Mouse (Mus musculus): ENCODE measurements around the gene Ezr.

Ezr gene

GRCm38 (mm10) chr17:6768301-6768788 is 14.2 kb downstream of the Ezr start:
- no peak for DNase-seq (ENCODE audit: low spot score)

DNA sequence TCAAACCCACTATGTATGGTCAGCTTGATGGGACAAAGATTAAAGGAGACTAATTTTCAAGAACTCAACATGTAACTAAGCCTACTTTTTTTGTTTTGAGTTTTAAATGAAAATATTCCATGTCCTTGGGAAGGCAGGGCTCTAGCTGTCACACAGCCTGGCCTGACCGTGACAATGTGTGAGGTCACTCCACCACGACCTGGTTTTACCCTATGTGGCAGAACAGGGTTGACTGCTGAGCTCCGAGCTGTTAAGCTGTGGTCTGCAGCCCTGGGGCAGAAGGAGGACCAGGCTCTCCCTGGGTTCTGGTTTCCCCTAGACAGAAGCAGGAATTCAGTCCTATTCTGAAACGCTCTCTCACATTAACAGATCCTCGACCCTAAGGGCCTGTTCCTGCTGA is 14.8 kb downstream of the Ezr start:
- DNase-seq (ENCODE audit: low spot score): no peak

- DNase-seq (ENCODE audit: low spot score): no peak
Observed at GRCm38 (mm10) chr17:6766823-6767222, 15.8 kb downstream of the Ezr start.

DNA sequence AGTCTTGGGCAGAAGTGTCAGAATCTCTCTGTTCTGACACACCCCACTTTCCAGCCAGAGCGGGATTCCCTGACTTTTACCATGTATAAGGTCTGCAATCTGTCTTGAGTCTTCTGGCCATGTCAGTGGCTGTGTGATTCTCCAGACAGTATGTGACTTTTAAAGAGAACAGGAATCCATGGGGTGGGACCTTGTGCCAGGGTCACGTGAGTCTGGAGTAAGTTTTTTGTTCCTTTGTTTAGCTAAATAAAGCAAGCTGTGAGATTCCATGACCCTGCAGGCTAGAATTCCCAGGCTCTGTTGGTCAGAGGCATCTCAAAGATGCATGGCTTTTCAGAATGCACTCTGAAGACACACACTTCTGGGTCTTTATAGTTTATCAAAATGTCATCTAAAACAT is 16.7 kb downstream of the Ezr start:
- DNase-seq (ENCODE audit: low spot score): no peak

GRCm38 (mm10) chr17:6764730-6765129 is 17.9 kb downstream of the Ezr start:
- DNase-seq (ENCODE audit: low spot score): no peak

DNA sequence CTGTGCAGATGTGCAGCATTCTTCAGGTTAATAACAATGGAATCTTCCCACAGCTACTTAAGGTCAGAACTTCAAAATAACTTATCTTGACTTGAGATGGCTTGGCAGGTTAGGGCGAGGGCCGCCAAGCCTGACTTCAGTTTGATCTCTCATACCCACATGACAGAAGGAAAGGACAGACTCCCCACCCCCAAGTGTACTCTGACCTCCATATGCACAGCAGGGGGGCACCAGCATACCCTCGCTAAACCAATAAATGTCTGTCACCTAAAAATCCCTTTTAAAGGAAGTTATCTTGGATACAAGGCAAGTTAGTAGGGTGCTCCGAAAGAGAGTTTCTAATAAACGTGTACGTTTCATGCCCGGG is 18.4 kb downstream of the Ezr start:
- no peak for DNase-seq (ENCODE audit: low spot score)

GRCm38 (mm10) chr17:6763513-6764226 is 18.9 kb downstream of the Ezr start:
- DNase-seq (ENCODE audit: low spot score): no peak

DNA sequence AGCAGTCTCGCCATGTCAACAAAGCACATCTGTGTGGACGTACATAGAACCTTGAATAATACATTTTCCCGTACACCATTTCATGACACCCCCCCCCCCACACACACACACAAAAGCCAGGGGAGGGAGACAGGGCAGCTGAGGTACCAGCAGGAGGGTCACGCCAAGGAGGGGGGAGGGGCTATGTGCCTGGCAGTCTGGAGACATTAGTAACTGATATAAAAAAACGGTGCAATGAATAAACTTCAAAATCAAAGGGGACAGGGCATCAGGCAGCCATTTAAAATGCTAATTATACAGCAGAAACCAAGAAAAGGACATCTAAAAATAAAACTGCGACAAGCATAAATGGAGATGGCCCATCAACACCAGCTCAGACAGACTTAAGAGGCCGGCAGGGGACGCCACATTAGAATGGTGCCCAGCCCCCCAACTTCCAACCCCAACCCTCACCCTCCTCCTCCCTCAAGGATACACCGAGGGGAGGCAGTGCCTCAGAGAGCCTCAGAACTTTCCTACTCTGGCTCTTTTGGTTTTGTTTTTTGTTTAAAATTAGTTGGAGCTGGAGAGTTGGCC is 22.8 kb downstream of the Ezr start:
- no peak for DNase-seq (ENCODE audit: low spot score)

DNA sequence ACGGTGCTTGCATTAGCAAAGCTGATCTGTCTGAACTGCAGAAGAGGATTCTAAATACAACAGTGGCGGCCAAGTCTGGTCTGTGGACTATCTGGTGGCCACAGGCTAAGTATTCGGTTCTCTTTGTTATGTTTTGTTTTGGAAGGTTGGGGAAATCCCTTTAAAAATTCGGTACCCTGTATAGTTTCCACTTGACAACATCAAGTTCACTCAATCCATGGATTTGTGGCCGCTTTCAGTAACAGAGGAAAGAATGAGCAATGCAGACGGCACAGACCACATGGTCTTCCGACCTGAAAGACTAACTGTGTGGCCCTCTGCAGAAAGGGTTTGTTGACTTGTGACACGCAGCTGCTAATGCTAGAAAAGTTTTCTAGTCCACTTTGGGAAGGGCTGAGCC is 23.7 kb downstream of the Ezr start:
- DNase-seq (ENCODE audit: low spot score): no peak

DNA sequence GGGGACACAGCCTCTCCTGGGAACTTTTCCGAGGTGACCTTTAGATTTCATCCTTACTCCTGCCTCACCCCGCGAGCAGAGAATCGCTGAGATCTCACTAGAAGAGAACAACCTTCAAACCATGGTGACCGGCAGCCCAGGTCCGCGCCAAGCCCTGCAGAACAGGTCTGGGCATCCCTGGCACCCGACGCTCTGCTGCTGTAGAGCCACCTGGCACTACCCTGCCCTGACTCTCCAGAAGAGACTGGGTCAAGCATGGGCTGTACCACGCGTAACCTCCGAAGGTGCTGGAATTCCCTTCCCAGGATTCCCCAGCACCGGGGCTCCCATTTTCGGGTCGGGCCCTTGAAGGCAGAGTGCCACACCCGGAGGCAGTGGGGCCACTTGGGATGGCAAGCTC is 24.7 kb downstream of the Ezr start:
- no peak for DNase-seq (ENCODE audit: low spot score)

DNA sequence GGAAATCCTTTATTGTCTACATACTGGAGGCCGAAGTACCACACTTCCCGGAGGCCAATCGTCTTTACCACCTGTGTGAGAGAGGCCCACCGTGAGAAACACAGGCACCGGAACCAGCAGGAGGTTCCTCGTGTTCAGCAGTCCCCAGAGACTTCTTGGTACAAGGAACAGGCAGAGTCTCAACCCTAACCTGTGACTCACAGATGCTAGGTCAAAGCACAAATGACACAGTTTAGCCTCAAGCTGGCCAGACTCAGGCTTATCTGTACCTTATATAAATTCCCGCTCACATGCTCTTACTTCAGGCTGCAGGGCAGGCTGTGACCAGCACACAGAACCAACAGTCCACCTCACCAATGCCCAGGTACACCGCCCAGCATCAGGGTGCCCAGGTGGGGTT is 26.7 kb downstream of the Ezr start:
- no peak for DNase-seq (ENCODE audit: low spot score)

- DNase-seq (ENCODE audit: low spot score): no peak
Observed at GRCm38 (mm10) chr17:6755176-6755575, 27.4 kb downstream of the Ezr start.

DNA sequence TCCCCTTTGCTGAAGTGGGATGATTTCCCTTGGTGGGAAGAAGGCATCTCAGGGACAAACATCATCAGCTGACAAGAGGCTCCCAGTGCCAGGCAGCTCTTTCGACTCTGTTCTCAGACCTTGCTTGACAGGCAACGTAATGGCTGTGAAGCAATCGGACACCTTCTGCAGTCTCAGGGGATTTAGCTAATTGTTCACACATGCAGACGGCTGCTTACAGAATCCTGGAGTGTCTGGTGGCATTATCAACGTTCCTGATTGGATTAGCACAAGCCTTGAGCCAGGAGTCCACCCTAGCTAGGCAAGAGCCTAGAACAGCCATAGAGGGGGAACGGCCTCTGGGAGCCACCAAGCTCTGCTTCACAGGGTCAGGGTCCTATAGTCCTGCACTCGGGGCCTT is 30.2 kb downstream of the Ezr start:
- DNase-seq (ENCODE audit: low spot score): no peak

- DNase-seq (ENCODE audit: low spot score): no peak
Observed at GRCm38 (mm10) chr17:6751221-6751859, 31.2 kb downstream of the Ezr start.

DNA sequence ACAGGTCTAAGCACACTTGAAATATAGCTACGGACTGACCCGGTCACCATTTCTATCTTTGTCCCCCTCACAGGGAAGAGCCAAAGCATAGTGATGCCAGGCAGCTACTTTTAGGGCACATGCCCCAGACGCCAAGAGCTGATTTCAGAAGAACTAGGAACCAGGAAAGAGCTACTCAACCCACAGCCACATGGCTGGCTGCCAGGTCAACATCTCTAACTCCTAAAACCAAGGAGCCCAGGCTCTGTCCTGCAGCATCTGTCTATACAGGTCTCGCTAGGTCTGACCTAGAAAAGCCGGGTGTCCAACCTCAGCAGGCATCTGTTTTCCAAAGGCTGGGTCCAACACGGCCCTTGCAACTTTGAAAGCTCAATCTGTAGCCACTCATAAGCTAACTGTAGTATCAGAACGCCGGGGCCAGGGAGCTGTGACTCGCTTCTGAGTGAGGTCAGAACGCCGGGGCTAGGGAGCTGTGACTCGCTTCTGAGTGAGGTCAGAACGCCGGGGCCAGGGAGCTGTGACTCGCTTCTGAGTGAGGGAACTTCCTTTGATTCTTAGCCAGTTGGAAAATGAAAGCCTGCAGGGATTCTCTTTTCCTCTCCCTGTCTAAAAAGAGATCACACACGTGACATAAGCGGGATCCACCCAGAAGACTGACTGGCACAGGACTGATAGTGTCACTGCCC is 33.7 kb downstream of the Ezr start:
- no peak for DNase-seq (ENCODE audit: low spot score)

- no peak for DNase-seq (ENCODE audit: low spot score)
Observed at GRCm38 (mm10) chr17:6747478-6747877, 35.1 kb downstream of the Ezr start.

- no peak for DNase-seq (ENCODE audit: low spot score)
Observed at GRCm38 (mm10) chr17:6746452-6747231, 35.9 kb downstream of the Ezr start.

GRCm38 (mm10) chr17:6745975-6746374 is 36.6 kb downstream of the Ezr start:
- no peak for DNase-seq (ENCODE audit: low spot score)

- no peak for DNase-seq (ENCODE audit: low spot score)
Observed at GRCm38 (mm10) chr17:6745503-6745902, 37.1 kb downstream of the Ezr start.

- DNase-seq (ENCODE audit: low spot score): no peak
Observed at GRCm38 (mm10) chr17:6744871-6745270, 37.7 kb downstream of the Ezr start.

DNA sequence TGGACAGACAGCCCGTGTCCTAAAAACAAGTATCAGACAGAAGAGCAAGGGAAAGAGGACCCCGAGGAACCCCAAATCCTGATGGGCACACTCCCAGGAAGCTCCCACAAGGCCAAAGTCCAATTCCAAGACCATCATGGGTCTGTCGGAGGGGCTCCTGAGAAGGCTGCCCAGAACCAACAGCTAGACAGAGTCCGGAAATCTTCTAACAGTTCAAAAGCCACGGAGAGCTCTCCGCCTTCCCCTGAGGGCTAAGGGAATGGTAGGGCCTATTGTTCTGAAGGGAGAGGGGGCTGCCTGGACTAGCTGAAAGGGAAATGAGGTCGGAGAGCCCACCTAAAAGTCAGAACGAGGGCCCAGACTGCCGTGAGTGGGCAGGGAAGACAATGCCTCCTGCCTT is 38.2 kb downstream of the Ezr start:
- DNase-seq (ENCODE audit: low spot score): no peak

DNA sequence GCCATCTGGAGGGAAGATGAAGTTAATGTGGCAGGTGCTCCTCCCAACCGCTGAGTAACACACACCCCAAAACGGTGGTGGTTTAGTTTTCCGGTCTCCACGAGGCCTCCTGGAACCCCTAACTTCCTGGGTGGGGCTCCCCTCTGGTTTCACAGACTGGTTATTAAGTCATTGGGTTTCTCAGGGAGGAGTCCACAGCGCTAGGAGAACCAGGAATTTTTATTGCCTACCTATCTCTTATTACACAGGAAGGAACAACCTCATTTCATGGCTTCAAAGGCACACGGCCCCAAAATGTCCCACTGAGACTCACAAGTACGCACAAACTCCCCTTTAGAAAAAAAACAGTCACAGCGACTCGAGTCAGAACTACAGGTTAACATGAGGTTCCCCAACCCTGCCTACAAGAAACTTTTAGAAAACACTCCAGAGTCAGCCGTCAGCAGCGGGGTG is 38.8 kb downstream of the Ezr start:
- DNase-seq (ENCODE audit: low spot score): no peak
